Mouse (Mus musculus) testis, adult 2 months (tissue): Measurements from ENCODE around the gene She. TPM values are rescaled to one million over a fixed set of nuclear protein-coding genes. Genes with fewer than 3 reads are reported as not detected.

Experiments used
- H3K27ac ChIP-seq: fragments of 200-500 bp; 2 replicates; pipeline ENCODE4 v1.5.1; 2012; ENCODE audit warnings: low read depth, low read length; ENCODE audit not compliant: control insufficient read depth, insufficient read depth
- H3K27me3 ChIP-seq: fragments of 200-500 bp; 2 replicates; pipeline ENCODE4 v1.6.1; 2012; ENCODE audit warnings: mild to moderate bottlenecking, low read length, moderate library complexity; ENCODE audit not compliant: control insufficient read depth, insufficient read depth
- H3K36me3 ChIP-seq: fragments of 200-500 bp; 2 replicates; pipeline ENCODE4 v1.6.1; 2012; ENCODE audit warnings: mild to moderate bottlenecking, low read length; ENCODE audit not compliant: control insufficient read depth, insufficient read depth
- H3K4me1 ChIP-seq: fragments of 200-500 bp; 2 replicates; pipeline ENCODE4 v1.6.1; 2012; ENCODE audit warnings: low read length; ENCODE audit not compliant: control insufficient read depth, insufficient read depth
- H3K4me3 ChIP-seq: fragments of 200-500 bp; 2 replicates; pipeline ENCODE4 v1.5.1; 2012; ENCODE audit warnings: low read depth, mild to moderate bottlenecking, low read length, moderate library complexity, mixed read lengths; ENCODE audit not compliant: control insufficient read depth
- CTCF ChIP-seq: fragments of 200-500 bp; IDR thresholded peaks from 2 replicates; pipeline ENCODE4 v1.5.1; 2012; ENCODE audit warnings: low read depth, mild to moderate bottlenecking, inconsistent platforms, low read length, moderate library complexity; ENCODE audit not compliant: control insufficient read depth, insufficient read depth, insufficient replicate concordance
- POLR2A ChIP-seq: fragments of 200-500 bp; IDR thresholded peaks from 2 replicates; pipeline ENCODE4 v1.6.1; 2012; ENCODE audit warnings: low read depth, mild to moderate bottlenecking, inconsistent platforms, low read length, moderate library complexity; ENCODE audit not compliant: control insufficient read depth
- polyA plus RNA-seq: library from polyadenylated mRNA; depleted of rRNA; stranded (reverse); fragments of >200 nt; gene quantifications from 2 replicates; pipeline ENCODE4 v1.2.3, GENCODE M21; 2012

Gene She
- polyA plus RNA-seq, 1 experiment = 0.12 TPM

DNA sequence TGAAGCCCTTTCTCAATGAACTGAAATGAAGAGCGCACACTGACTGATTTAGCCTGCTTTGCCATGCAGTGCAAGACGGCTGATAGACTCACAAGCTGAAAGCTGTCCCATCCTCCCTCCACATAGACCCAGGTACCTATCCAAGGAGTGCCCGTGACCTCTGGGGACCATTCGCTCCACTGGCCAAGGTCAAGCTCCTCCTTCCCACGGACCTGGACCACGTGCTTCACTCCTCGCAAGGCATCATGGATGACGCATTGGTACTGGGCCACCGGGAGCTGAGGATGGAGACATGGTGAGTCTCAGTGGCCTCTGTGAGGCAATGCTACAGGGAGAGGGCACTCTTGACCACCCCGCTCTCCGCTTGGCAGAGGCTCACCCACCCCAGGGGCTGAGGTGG, 54.6 kb downstream of the She start:
- Histone ChIP-seq H3K36me3 (no peaks in the 10 kb centered on the region), H3K27ac (no peak overlapping the region), H3K27me3 (no peaks in the 10 kb centered on the region), H3K4me1 (no peaks in the 10 kb centered on the region; the same call in 1 of the 2 replicates), H3K4me3 (no peak overlapping the region)
- no peak for TF ChIP-seq CTCF
- no peak for TF ChIP-seq POLR2A

DNA sequence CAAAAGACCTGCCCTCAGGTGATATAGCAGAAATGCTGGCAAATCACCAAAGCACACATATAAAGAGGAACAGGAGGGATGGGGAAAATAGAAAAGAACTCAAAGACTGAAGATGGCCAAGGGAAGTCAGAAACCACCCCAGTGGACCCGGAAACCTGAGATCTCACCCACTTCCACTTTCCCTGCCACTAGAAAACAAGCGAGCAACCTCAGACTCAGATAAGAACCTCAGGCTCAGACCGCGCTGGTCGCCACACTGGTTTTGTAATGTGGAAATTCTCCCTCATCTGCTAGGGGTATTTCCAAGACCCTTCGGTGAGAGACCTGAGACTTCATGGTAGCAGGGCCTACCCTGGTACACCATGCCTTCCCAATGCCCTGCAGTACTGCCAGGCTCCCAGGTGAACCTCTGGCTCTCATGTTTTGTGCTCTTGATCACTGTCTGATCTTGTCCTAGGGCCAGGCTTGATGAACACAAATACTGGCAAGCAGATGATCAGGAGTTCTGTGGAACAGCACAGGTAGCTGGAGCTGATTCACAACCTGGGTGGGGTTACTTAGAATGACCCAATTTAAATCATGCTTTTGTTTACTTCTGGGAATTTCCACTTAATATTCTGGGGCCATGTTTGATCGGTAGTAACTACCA, 56.5 kb downstream of the She start:
- Histone ChIP-seq H3K36me3 (no peaks in the 10 kb centered on the region), H3K27me3 (no peaks in the 10 kb centered on the region), H3K27ac (no peak overlapping the region), H3K4me3 (no peak overlapping the region), H3K4me1 (no peaks in the 10 kb centered on the region; the same call in none of the 2 replicates)
- TF ChIP-seq CTCF = no peak
- TF ChIP-seq POLR2A = no peak

DNA sequence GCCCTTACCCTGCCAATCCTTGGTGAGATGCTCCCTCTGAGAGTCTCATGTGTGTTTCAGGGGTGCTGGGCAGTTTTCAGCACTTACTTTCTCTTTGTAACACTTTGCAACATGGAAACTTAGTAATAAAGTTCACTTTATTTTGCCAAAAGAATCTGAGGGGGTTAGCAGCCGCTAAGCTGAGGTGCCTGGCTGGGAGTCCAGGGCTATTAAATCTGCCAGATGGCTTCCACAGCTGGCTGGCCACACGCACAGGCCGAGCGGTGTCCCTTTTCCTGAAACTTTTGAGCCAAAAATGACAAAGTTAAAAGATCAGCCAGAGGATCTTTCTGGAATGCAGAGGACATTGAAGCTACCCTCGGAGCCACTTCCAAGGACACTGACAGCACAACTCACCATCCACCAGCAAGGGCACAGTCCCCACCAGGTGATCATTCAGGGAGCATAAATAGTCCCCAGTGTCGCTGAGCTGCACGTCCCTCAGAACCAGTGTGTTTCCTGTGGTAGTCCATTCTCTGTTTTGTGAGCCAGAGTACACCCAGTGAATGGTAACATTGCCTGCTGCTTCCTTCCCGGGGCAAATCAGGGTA, 58.8 kb downstream of the She start:
- Histone ChIP-seq H3K27ac (no peak overlapping the region; the same call in 1 of the 2 replicates), H3K36me3 (no peaks in the 10 kb centered on the region), H3K4me3 (no peak overlapping the region), H3K4me1 (no peaks in the 10 kb centered on the region; the same call in none of the 2 replicates), H3K27me3 (no peaks in the 10 kb centered on the region)
- no peak for TF ChIP-seq CTCF
- no peak for TF ChIP-seq POLR2A

DNA sequence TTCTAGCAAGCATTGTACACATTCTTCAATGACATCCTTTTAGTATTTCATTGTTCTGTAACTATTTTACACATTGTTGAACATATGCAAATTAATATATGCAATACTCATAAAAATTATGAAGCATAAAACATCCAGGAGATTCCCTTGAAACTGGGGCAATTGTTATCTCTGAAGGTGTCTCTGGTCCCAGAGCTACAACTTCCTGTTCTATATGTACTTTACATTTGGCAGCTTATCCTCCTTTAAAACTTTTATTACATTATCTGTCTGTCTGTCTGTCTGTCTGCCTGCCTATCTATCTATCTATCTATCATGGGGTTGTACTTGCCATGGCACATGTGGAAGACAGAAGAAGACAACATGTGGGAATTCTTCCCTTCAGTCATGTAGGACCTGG, 60.5 kb downstream of the She start:
- H3K36me3 ChIP-seq = no peaks in the 10 kb centered on the region
- H3K27me3 ChIP-seq = no peaks in the 10 kb centered on the region
- TF ChIP-seq CTCF (no peak), POLR2A (no peak)
- H3K4me3 ChIP-seq = no peak overlapping the region
- H3K27ac ChIP-seq = no peak overlapping the region
- no peaks in the 10 kb centered on the region; the same call in none of the 2 replicates for H3K4me1 ChIP-seq

DNA sequence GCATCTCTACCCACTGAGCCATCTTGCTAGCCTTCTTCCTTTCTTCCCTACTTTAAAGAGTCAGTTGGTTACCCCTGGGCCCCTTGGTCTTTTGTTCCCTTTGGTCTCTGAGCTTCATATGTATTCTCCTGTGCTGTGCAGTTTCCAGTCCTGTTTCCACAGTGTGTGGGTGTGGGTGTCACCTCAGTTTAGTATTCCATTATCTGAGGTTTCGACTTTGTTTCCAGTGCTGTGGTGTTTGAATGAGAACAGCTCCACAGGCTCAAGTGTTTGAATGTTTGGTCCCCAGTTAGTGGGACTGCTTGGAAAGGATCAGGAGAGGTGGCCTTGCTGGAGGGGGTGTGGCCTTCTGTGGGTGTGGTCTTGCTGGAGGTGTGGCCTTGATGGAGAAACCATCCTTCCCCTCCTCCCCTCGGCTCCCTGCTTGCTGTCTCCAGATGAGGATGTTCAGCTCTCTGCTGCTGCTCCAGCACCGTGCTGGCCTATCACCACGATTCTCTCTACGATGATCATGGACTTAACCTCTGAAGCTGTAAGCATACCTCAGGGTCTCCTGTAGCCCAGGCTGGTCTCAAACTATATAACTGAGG, 61.4 kb downstream of the She start:
- no peak overlapping the region for H3K4me3 ChIP-seq
- no peak overlapping the region for H3K27ac ChIP-seq
- no peak for TF ChIP-seq POLR2A
- TF ChIP-seq CTCF = no peak
- H3K27me3 ChIP-seq = no peaks in the 10 kb centered on the region
- no peaks in the 10 kb centered on the region; the same call in none of the 2 replicates for H3K4me1 ChIP-seq
- H3K36me3 ChIP-seq = no peaks in the 10 kb centered on the region

DNA sequence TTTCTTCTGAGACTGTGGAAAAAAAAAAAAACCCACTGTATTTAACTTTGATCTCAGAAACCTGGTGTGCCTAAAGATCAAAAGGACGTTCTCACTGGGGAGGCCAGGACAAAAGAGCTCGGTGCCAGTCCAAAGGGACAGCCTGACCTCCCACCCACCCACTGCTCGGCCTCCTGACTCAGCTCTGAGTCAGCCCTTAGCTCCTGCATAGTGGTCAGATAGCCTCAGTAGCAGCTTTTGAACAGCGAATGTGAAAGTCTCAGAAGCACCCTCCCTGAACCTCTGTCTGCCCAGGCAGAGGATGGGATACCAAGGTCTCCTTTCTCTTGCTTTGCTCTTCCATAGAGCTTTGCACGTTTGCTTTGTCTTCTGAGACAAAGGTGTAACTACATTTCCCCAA, 65.4 kb downstream of the She start:
- H3K27ac ChIP-seq = no peak overlapping the region

DNA sequence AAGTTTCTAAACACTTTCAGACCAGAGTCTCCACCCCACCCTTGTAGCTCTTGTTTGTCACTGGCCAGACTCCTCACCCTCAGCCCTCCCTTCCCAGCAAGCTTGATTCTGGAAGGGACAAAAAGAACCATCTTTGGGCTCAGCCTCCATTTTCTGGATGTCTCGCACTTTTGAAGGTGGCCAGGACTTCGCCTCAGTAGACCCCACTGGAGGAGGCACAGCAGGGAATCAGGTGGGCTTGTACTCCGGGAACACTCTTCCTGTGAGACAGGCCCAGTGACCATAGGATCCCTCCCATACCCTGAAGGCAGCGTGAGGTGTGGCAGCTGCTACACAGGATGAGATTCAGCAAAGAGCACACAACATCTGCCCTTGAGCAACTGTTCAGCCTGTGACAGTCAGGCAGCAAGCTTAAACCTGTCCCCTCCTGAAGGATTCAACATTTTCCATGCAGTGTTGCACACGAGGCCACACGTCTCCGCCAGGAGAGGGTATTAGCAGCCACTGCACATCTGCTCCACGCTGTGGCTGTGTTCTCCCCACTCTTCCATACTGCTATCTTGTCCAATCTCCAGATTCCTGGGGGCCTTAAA, 66.1 kb downstream of the She start:
- Histone ChIP-seq H3K27ac (no peak overlapping the region), H3K4me3 (no peak overlapping the region), H3K36me3 (no peaks in the 10 kb centered on the region), H3K27me3 (no peaks in the 10 kb centered on the region), H3K4me1 (peaks cover 2% of the 10 kb centered on the region)
- TF ChIP-seq POLR2A (no peak), CTCF (no peak)

More for the DNA sequence above, 65.4 kb downstream of the She start:
- Histone ChIP-seq H3K4me1 (peaks cover 2% of the 10 kb centered on the region), H3K27me3 (no peaks in the 10 kb centered on the region), H3K36me3 (no peaks in the 10 kb centered on the region), H3K4me3 (no peak overlapping the region)
- TF ChIP-seq POLR2A (no peak), CTCF (no peak)
